34 mouse cellular contexts compared by ENCODE assay signal in genomic region chr6:48835241-48835640, GRCm38 (mm10). TPM values are rescaled to one million over a fixed set of nuclear protein-coding genes. Genes with fewer than 3 reads are reported as not detected.
"Had no signal": no experiment of that assay in that cellular context is flagged by ENCODE, and none has a peak within 500 bp of the region (broad histone marks: within the 10 kb centered on the region; RNA-seq: fewer than 3 reads in every experiment).

No protein-coding gene starts in this region.

- H3K9ac ChIP-seq: heart, embryonic 12.5 days; heart, embryonic 13.5 days; heart, embryonic 15.5 days; hindbrain, embryonic 12.5 days; hindbrain, embryonic 13.5 days; hindbrain, embryonic 14.5 days; hindbrain, embryonic 15.5 days; intestine, embryonic 15.5 days had no signal

- H3K27ac ChIP-seq: heart, embryonic 10.5 days; heart, embryonic 13.5 days; heart, embryonic 15.5 days; hindbrain, embryonic 10.5 days; hindbrain, embryonic 12.5 days; hindbrain, embryonic 13.5 days; hindbrain, embryonic 14.5 days; hindbrain, embryonic 15.5 days; hindbrain, postnatal 0 days; intestine, embryonic 15.5 days; kidney, postnatal 0 days; layer of hippocampus, adult 2 months; left cerebral cortex, adult 2 months had no signal

- H3K4me3 ChIP-seq: heart, embryonic 10.5 days; heart, embryonic 12.5 days; heart, embryonic 13.5 days; heart, embryonic 15.5 days; hindbrain, embryonic 10.5 days; hindbrain, embryonic 12.5 days; hindbrain, embryonic 13.5 days; hindbrain, embryonic 15.5 days; intestine, embryonic 15.5 days; layer of hippocampus, adult 2 months; left cerebral cortex, adult 2 months had no signal

- H3K4me2 ChIP-seq: heart, embryonic 11.5 days; heart, embryonic 12.5 days; heart, embryonic 13.5 days; heart, embryonic 15.5 days; hindbrain, embryonic 12.5 days; hindbrain, embryonic 13.5 days; hindbrain, embryonic 14.5 days; hindbrain, embryonic 15.5 days; intestine, embryonic 15.5 days had no signal

- DNase-seq: heart, postnatal 10 days; heart, postnatal 14 days; heart, postnatal 36 days; heart, postnatal 4 days; kidney, adult 2 months; kidney, adult 8-10 months; kidney, postnatal 10 days; kidney, postnatal 14 days; kidney, postnatal 25 days; kidney, postnatal 36 days; layer of hippocampus, adult 9-11 months; layer of hippocampus, postnatal 36 days had no signal

- H3K27me3 ChIP-seq: heart, embryonic 12.5 days; heart, embryonic 13.5 days; heart, embryonic 15.5 days; hindbrain, embryonic 12.5 days; hindbrain, embryonic 13.5 days; hindbrain, embryonic 15.5 days; intestine, embryonic 15.5 days had no signal

- H3K9me3 ChIP-seq: heart, embryonic 10.5 days; heart, embryonic 12.5 days; heart, embryonic 15.5 days; hindbrain, embryonic 10.5 days; hindbrain, embryonic 12.5 days; hindbrain, embryonic 13.5 days; hindbrain, embryonic 15.5 days; intestine, embryonic 15.5 days had no signal

- ATAC-seq: hindbrain, embryonic 16.5 days; hindbrain, postnatal 0 days; inflammation-experienced regulatory T-cells, adult 6 months; intestine, embryonic 15.5 days; intestine, embryonic 16.5 days; intestine, postnatal 0 days had no signal

RNA-seq across cellular contexts. Expression of gene Aoc1, which starts 37.5 kb away (rescaled TPM):
- polyA plus RNA-seq: heart, embryonic 10.5 days; heart, embryonic 11.5 days; heart, embryonic 12.5 days; heart, embryonic 13.5 days; heart, embryonic 14.5 days; heart, embryonic 15.5 days; heart, postnatal 0 days; hindbrain, embryonic 10.5 days; hindbrain, embryonic 11.5 days; hindbrain, embryonic 12.5 days; hindbrain, embryonic 13.5 days; hindbrain, embryonic 14.5 days; hindbrain, embryonic 15.5 days; hindbrain, embryonic 16.5 days; inflammation-experienced regulatory T-cells, adult 6 months had no signal
